Mouse (Mus musculus) granulocyte monocyte progenitor cell, adult 5-6 weeks (primary cell): ENCODE results near the gene Atxn1. TPM values are rescaled to one million over a fixed set of nuclear protein-coding genes. Genes with fewer than 3 reads are reported as not detected.

Experiments used
- ATAC-seq: replicated peaks from 2 replicates; pipeline ENCODE4 v1.8.0; 2016; ENCODE audit warnings: mild to moderate bottlenecking, moderate TSS enrichment, inconsistent platforms; ENCODE audit not compliant: poor library complexity, severe bottlenecking
- total RNA-seq, 2 experiments: library from RNA; stranded (forward) in 1 of 2; stranded (reverse) in 1 of 2; fragments of 200-712, 200-1000 nt in 1 of 2; fragments of >200 nt in 1 of 2; fragmentation: Nextera tagmentation in 1 of 2; gene quantifications; 2 replicates each; pipeline ENCODE4 v1.2.3; 2014 to 2017

The Atxn1 gene
- total RNA-seq, 2 experiments from 2014 or later = 11.9 to 26.9 TPM

DNA sequence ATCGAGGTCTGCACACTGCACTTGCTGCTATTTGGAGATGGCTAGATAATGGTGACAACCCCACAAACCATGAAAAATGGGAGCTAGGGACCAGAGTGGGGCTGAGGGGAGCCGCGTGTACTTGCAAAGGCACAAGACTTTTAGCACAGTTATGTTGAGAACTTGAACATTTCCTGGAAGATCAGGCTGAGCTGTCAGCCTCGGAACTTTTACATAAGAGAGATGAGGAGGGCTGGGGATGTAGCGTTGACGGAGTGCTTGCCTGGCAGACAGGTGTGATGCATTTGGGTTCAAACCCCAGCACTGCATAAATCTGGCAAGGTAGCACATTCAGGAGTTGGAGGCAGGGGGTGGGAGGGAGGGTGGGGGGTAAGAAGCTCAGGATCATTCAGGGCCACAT lies 346.8 kb downstream of the Atxn1 start:
- no peak for ATAC-seq

DNA sequence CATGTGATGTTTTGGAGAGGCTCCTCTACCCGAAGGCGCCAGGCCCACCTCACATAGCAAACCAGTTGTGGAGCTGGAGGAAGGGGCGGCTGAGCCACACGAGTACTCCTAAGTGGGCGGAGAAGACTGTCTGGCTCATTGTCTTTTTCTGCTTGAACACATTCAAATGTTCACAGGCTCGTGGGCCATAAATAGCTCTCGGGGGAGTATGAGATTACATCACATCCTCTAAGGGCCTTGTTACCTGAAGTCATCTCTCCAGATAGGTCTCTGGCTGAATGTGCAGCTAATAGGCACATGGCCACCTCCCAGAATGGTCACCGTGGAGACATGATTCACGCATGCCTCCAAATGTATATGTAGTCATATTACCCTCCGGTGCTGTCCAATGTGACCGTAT lies 350.0 kb downstream of the Atxn1 start:
- ATAC-seq = no peak

DNA sequence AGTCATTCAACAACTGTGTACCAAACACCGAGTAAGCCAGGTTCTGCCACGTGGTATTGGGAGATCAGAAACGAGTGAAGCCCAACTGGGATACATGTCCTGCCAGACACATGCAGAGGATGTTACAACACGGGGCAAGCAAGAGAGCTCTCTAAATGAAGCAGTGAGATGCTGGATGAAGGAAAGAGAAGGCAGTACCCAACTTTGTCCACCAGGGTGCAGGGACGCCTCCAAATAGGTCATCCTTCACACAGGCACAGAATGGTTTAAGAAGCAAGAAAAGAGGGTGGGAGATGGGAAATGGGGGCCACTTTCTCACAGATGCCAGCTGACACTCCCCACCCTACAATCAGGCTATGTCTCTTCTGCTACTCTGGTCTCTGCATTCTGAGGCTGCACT lies 351.5 kb downstream of the Atxn1 start:
- peak; percentile 55; the same call in 1 of the 2 replicates for ATAC-seq

DNA sequence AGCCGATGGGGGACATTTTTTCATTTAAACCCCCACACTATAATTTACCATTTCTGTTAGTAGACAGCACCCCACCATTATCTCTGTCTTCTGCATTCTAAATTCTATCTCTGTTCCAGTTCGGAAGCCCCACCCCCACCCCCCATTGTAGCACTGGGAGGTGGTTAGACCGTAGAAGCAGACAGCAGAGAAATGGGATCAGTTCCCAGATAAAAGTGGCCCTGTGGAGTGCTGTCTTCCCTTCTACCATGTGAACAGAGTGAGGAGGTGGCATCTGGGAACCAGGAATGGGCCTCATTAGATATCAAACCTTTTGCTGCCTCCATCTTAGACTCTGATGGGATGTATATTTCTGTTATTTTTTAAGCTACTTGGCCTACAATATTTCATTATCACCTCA lies 353.3 kb downstream of the Atxn1 start:
- no peak for ATAC-seq

DNA sequence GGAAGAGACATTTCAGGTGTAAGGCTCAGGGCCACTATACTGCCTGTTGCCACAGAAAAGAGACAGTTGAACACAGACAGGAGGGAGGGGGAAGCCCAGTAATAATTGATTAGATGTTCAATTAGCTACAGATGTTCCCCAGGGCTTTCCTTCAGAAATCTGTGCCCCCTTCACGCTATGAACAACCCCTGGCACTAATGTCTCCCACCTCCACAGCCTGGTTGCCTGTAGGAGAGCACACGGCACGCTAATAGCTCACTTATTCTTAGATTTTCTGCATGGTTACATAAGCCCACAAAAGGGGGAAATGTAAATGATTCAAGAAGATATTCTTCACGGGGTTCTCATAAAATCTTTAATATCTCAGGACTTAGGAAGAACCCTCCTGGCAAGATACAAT lies 355.3 kb downstream of the Atxn1 start:
- no peak for ATAC-seq

DNA sequence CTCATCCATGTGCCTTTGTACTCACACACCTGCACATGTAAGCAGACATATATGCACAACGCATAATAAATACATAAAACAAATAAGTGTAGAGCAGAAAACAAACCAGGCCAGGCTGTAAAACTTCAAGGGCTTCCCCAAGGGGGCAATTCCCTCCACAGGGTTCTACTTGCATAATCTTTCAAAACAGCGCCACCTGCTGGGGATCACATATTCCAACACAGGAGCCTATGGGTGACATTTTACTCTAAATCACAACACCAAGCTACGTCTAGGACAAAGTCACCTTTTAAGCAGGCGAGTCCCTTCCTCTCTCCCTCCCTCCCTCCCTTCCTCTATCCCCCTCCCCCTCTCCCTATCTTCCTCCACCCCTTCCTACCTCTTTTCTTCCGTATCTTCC lies 356.2 kb downstream of the Atxn1 start:
- ATAC-seq = no peak

DNA sequence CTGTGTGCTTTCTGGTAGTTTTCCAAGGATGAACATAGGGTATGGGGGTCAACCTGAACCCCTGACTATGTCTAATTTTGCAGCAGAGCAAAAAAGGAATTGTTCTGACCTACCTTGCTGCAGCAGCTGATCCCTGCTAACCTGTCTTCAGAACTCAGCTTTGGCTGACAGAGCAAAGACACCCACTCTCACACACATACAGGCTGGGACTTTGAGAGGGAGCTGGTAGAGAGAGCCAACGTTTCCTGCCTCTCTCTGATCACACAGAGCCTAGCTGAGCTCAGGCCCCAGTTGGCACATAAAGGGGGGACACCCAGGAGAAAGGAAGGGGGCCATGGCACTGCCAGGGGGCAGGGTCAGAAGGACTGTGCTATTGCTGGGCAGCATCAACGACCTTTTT lies 356.9 kb downstream of the Atxn1 start:
- no peak for ATAC-seq

DNA sequence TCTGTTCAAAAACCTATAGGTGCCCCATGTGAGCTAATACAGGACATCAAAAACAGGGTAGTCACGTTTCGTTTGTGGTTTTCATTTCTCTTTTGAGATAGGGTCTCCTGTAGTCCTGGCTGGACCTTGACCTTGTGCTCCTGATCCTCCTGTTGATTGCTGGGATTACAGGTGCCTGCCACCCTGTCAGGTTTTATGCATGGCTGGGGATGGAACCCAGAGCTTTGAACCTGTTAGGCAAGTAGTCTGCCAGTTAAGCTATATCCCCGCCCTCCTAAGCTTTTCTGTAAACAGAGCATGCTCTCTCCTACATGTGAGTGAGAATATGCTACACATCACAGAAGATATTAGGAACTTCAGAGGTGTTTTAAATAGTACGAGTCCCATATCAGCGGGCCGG lies 361.2 kb downstream of the Atxn1 start:
- ATAC-seq = no peak

DNA sequence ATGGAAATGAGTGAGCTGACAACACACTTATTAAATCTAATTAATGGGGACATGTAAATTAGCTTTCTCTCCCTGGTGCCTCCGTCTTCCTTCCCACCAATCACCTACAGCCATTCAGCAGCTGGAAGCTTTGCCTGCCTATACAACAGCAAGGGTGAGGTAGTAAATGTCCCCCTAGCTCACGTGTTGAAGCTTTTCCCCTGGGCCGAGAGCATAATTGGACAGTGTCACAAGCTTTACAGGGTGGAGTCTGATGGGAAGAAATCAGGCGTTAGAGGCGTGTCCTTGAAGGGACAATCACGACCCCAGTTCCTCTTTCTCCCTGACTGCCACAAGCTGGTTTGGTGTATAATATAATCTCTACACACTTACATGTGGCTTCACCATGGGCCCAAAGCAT lies 364.4 kb downstream of the Atxn1 start:
- ATAC-seq = peak; percentile 91

DNA sequence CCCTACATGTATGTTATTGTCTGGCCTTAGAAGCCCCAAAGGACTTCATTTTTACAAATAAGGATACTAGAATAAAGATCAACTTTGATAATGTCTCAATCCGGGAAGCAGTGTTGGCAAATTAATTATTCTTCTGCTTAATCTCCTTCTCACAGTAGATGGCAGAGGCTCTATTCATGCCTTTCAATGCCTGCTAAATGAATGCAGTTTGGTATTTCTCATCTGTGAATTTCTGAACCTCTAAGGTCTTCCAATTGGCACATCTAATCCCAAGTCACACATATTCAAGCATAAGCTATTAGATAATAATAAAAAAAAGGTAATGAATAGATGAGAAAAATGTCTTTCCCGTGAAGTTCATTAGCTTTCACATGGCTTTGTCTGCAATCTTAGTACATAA lies 365.0 kb downstream of the Atxn1 start:
- no peak for ATAC-seq

DNA sequence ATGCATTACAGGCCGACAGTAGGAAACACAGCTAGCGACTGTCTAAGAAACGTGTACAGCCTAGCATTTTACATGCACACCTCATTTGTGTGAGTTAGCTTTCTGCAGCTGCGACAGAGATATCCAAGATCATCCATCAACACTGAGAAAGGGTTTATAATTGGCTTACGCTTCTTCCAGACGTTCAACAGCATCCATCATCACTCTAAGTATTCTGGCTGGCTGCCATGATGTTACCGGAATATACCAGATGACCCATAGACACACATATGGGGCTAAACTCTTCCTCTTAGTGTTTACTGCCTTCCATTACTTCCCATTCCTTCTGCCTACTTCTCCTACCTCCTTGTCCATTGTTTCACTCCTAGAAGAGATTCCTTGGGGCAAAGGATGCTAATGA lies 369.4 kb downstream of the Atxn1 start:
- ATAC-seq = no peak

DNA sequence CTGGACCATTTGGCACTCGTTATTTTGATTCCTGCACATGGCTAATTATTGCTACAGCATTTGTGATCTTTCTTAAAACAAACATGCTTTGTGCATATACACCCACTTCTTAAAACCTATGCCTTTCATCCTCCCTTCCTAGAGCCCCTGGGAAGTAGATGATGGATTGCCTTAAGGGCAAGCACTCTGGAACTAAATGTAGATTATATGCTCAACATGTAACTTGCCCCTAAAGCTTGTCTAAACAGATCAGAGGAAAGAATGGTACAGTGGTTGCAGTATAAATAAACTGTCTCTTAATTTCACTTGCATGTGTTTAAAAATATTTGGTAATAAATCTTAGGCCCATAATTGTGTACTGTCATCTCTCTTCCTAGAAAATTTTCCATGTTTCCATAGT lies 370.9 kb downstream of the Atxn1 start:
- ATAC-seq = no peak

DNA sequence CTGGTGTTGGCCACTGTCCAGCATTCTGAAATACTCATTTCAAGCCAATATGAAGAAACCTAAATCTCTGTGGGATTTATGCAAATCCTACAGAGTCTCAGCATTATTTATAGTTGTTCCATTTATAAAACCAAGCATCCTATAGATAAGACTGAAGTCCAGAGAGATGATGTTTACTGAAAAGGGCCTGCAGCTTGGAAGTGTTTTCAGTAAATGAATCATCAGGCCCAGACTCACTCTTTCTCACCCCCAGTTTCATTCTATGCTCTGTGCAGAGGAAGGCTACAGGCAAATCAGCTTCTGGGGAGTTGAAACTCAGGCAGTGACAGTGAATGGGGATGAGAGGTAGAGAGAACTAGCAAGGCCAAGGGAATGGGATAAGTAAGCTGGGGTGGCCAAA lies 373.9 kb downstream of the Atxn1 start:
- no peak for ATAC-seq

DNA sequence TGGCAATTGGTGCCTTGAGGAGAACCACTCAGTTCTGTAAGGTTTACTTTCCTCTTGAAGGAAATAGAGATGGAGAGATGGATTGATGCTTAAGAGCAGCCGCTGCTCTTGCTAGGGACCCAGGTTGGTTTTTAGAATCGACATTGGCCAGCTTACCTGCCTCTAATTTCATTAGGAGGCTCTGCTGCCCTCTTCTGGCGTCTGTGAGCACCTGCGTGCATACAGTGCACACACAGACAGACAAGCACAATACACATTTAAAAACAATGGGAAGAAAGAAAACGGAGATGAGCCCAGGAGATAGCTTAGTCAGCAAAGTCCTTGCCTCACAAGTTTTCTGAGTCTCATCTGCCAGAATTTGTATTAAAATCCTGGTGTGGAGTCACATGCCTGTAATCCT lies 381.7 kb downstream of the Atxn1 start:
- ATAC-seq = no peak

DNA sequence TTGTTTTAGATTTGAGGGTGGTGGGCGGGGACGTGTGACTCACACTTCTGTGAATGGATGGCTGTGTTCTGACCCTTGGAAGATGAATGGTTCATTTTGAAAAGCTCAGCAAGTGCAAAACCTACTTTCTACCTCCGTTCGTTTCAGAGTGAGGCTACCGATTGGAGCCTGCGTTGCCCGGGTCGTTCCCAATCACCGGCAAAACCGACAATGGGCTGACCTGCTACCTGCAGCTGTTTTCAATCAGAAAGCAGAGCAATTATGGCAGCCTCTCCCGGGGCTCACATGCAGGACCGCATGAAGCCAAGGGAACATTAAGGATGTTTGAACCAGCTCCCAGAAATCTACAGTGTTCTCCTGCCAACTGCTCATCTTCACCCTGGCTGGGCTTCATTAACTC lies 382.5 kb downstream of the Atxn1 start:
- no peak for ATAC-seq

DNA sequence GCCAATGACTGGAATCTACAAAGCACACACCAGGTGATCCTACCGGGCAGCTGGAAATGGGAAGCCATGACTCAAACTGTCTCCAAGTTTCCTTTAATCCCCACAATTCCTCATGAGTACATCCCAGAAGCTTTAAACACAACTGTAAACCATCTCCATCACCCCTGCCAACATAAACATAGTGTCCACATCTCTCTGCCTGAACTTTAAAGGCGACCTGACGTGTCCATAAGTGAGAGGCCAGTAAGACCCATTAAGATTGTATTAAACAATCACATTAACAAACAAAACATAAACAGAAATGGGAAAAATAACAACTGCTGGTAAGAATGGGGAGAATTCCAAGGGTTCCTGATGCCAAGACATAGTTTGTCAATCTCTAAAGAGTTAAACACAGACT lies 385.1 kb downstream of the Atxn1 start:
- no peak for ATAC-seq

DNA sequence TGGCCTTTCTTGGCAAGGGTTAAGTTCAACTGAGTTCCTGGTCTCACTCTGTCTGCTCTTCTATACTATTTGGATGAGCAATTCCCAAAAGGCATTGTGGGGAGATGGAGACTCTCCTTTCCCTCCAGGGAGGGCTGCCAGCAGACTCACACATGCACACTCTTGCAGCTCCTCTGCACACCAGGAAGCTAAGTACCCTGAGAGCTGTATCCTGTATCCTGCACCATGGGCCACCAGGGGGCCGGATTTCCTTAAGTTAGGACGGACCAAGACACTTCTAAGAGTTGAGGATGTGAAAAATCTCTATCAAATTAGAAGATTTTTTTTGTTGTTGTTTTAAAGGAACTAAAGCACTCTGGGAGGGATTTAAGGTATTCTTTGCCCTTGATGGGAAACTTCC lies 387.0 kb downstream of the Atxn1 start:
- no peak for ATAC-seq

DNA sequence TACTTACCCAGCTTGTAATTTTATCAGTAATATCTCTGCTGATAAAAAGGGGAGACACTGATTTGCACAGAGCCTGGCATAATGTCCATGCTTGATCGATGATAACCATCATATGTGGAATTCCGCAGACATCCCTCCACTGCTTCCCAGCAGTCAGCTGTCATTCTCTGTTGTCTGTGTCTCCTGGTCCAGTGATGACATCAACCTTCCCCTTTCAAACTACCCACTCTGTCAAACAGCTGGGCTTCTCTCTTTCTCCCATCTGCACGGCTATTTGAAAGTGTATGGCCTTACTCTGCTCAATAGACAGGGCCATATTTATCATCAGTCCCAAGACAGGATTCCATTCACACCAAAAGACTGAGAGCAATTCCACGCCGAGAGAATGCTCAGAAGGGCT lies 387.4 kb downstream of the Atxn1 start:
- ATAC-seq = no peak

DNA sequence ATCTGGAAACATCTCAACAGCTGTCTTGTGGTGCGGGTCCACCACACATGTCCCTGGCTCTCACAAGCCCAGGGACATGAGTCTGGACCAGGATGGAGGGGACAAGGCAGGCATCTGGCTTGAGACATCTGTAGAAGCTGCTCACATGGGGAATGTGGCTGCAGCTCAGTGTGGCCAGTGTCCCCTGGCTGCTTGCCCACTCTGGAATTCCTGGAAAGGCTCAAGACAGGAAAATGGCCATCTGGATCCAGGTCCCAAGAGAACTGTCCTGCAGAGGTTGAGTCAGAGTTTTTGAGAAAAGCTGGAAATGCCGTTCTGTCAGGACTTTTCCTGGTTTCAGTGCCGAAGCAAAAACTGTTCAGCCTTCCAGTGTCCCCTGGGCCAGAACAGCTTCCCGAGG lies 388.6 kb downstream of the Atxn1 start:
- no peak for ATAC-seq

DNA sequence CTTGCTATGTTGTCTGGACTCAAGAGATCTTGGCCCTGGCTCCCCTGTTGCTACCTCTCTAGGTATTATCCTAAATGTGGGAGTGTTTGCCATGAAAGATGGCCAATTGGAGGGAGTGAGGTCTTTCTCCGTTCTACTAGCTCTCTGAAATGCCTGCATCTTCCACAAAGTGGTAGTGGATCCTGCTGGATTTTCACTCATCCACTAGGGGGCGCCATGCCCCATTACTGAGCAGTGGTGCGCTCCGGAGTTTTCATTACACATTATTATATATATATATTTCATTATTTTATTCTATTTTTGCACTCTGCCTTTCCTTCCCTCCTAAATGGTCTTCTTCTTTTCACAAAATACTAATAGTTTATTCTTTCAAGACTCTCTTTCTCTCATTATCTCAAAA lies 392.0 kb downstream of the Atxn1 start:
- no peak for ATAC-seq

DNA sequence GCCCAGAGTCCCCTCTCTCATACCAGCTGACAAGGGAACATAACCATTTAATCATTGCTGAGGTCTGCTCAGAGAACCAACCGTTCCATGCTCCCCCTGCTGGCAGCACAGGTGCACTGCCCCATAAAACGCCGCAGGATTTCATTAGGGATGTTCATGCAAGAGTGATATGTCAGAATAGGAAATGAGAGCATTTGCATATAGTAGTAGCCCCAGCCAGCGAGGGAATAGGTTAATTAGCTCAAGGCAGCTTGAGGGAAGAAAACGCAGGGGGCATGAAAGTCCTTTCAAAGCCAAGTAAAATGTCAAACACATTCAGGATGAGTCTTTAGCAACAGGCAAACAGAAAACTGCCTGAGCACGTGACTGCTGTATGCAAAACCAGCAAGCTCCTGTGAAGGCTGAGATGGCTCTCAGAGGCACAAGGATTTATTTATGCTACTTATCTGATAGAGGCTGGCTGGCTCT lies 393.0 kb downstream of the Atxn1 start:
- ATAC-seq = peak; percentile 78

DNA sequence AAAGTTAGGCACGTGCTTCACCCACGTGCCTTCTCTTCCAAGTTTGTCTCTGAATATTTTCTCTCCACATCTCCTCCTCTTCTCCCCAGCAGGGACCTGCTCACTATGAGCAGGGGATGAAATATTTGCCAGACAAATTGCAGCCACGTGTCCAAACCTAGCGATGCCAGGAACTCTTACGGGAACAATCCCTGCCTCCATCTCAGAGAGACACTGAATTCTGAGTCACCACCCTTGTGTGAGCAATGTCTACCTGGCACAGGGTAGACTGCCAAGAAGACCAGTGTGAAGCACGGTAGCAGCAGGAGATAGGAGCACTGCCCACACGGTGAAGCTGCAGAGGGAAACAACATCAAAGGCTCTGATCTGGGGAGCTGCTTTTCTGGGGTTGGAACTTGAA lies 394.9 kb downstream of the Atxn1 start:
- ATAC-seq = no peak

DNA sequence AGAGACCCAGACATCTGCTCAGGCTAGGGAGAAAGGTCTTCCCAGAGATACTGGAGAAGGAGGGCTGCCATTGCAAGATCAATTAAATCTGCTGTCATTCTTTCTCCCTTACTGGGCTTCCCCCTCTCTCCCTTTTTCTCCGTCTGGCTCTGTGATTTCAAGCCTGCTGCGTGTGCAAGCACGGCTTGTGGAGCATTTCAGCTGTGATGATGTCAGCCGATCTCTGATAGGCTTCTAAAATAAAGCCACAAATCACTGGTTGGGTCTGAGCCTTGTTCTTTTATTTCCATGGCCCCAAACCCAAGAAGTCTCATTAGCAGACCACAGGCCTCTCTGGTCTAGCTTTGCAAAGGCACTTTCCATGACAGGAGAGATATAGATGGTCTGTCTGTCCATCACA lies 399.9 kb downstream of the Atxn1 start:
- no peak for ATAC-seq
